Mouse (Mus musculus): ENCODE data around the gene Cdca3.
"Not testable (repeated sequence)": the region's sequence is repeated elsewhere in the genome, so short reads cannot be mapped to it uniquely, and the experiment has no call there.

Cdca3 gene

DNA sequence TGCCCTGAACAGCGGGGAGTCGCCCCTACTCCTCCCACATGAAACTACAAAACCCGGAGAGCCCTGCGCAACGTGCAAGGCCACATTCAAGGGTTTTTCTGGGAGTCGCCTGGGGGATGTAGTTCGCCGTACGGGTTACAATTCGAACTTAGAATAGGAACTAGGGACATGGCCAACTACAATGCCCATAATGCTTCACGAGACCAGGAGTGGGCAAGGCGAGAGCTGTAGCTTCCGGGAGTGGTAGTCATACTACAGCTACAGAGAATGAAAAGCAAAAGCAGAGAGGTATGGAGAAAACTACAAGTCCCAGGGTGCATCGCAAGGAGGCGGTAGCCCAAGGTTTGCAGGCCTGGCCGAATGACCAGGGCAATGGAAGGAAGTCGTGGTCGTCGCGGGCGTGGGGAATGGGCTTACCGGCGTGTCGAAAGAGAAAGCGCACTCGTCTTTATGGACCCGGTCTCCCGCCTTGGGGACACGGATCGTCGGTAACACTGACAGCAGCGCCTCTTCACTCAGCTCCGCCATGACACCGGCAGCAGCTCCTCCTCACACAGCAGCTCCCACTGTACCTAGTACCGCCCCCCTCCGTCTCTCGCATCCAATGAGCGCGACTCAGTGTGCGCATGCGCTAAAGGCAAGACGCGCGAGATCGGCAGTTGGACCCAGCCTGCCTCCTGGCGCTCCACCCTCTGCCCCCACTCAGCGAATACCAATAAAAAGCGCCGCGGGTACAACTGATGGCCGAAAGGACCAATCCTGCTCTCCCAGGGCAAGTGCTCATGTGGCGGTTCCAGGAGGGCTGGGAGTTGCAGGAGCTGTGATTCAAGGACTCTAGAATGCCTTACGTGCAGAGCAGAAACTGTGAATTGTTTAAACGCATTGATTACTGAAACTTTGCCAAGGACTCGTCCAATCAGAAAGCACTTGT, at the start of gene Cdca3, which contains the start of gene Usp5:
Gene Cdca3, plus strand, starts transcription at position 680 of the 931 bp plus-strand sequence.
Gene Usp5, minus strand, starts transcription at position 617 of the 931 bp plus-strand sequence.
- DNase-seq (ENCODE audit: low spot score in 2 of 2) = peak; percentile 100

GRCm38 (mm10) chr6:124779984-124780416, 49.3 kb upstream of the Cdca3 start:
- no peak for DNase-seq (ENCODE audit: low spot score in 2 of 2)

GRCm38 (mm10) chr6:124780917-124781316, 48.4 kb upstream of the Cdca3 start:
- DNase-seq (ENCODE audit: low spot score in 2 of 2) = no peak

GRCm38 (mm10) chr6:124782436-124782835, 46.9 kb upstream of the Cdca3 start:
- peak; percentile 23 to 34 for DNase-seq (ENCODE audit: low spot score in 2 of 2)

- no peak for DNase-seq (ENCODE audit: low spot score in 2 of 2)
Observed at GRCm38 (mm10) chr6:124786756-124787420, 42.5 kb upstream of the Cdca3 start.

- DNase-seq (ENCODE audit: low spot score in 2 of 2) = no peak
Observed at GRCm38 (mm10) chr6:124787722-124788121, 41.6 kb upstream of the Cdca3 start.

DNA sequence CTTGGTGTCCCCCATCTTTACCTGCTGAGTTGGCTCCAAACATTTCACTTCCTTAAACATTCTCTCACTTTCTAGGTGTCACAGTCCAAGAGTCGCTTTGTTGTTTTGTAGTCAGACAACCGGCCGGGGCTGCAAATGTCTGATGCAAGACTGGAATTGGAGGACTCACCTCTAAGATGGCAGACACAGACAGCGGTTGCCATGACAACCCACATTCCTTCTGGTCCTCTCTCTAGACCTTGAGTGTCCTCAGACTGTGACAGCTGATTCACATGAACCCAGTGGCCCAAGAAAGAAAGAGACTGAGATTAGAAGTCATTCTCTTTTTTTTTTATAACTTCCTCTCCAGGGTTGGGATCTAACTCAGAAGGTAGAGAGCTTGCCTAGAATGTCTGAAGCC, 39.8 kb upstream of the Cdca3 start:
- no peak for DNase-seq (ENCODE audit: low spot score in 2 of 2)

- DNase-seq (ENCODE audit: low spot score in 2 of 2) = no peak
Observed at GRCm38 (mm10) chr6:124790121-124790520, 39.2 kb upstream of the Cdca3 start.

- DNase-seq (ENCODE audit: low spot score in 2 of 2) = no peak
Observed at GRCm38 (mm10) chr6:124791911-124792310, 37.4 kb upstream of the Cdca3 start.

GRCm38 (mm10) chr6:124795781-124796180, 33.6 kb upstream of the Cdca3 start:
- DNase-seq (ENCODE audit: low spot score in 2 of 2) = no peak

- no peak for DNase-seq (ENCODE audit: low spot score in 2 of 2)
Observed at GRCm38 (mm10) chr6:124796200-124796599, 33.1 kb upstream of the Cdca3 start.

- DNase-seq (ENCODE audit: low spot score in 2 of 2) = not testable (repeated sequence)
Observed at GRCm38 (mm10) chr6:124802400-124802799, 26.9 kb upstream of the Cdca3 start.

GRCm38 (mm10) chr6:124803061-124803460, 26.3 kb upstream of the Cdca3 start:
- no peak for DNase-seq (ENCODE audit: low spot score in 2 of 2)

- not testable (repeated sequence) for DNase-seq (ENCODE audit: low spot score in 2 of 2)
Observed at GRCm38 (mm10) chr6:124803691-124804090, 25.7 kb upstream of the Cdca3 start.

- no peak for DNase-seq (ENCODE audit: low spot score in 2 of 2)
Observed at GRCm38 (mm10) chr6:124804341-124804740, 25.0 kb upstream of the Cdca3 start.

DNA sequence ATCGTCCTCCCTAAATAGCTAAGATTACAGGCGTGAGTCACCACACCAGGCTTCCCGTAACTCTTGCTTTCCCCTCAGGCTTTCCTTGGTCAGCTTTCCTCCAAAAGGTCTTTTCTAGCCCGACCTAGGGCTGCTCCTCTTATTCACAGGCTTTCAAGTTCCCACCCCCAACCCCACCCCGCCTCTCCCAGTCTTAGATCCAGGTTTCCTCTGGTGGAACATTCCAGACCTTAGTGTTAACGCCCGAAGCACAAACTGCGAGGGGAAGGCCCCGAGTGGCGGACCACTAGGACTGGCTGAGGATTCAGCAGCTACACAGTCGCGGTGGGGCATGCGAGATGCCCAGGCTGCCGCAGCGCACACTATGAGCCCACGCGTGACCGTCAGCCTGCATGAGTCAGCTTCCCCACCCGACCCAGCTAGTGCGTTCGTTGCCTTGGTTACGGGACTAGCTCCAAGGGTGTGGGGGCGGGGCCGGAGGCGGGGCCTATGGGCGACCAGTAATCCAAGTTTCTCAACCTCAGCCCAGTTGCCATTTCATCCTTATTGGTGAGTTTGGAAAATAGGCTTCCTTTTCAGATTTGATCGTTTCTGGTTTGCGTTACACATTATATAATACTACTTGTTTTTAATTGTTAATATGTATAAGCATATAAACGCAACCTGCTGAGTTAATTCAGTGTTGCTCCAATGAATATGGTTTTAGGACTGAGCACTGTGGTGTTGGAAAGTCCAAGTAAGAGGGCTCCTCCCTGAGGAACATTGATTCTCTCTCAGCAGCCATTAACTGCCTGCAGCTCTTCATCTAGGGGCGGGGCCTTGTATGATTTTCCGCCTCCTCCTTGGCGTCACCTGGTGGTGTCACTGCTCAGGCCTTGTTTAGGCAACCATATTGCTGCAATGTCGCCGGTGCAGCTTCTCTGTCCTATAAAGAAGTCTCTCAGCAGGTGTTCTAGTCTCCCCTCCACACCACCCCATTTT, 23.7 kb upstream of the Cdca3 start:
- peak; percentile 93 to 95 for DNase-seq (ENCODE audit: low spot score in 2 of 2)

DNA sequence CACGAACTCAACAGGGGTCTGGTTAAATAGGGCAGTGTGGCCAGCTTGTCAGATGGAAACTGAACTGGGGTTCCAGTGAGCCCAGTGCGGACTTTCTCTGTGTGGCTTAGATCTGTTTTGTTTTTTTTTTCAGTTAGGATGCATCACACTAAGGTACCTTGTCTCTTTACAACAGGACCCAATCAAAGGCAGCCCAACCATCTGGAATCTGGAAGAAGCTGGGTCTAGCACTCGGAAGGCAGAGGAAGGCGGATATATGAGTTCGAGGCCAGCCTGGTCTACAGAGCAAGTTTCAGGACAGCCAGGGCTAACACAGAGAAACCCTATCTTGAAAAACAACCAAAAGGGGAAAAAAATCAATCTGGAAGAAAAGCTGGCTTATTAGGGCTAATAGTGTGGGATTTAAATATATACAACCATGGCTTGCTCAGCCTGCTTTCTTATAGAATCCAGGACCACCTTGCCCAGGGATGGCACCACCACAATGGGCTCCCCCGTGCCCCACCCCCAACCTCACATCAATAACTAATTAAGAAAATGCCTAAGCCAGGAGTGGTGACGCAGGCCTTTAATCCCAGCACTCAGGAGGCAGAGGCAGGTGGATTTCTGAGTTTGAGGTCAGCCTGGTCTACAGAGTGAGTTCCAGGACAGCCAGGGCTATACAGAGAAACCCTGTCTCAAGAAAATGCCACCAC, 22.8 kb upstream of the Cdca3 start:
- DNase-seq (ENCODE audit: low spot score in 2 of 2) = no peak

DNA sequence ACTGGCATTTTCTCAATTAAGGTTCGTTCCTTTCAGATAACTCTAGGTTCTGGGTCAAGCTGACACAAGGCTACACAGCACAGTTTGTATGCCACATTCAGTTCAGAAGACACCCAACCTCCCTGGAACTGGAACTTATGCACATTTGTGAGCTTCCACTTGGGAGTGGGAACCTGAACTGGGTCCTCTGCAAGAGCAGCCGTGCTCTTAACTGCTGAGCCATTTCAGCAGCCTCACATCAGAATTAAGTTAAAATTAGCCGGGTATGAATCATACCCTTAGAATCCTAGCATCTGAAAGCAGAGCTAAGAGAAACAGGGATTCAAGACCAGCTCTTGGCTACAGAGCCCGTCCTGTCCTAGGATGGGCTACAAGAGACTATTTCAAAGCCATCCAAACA, 22.0 kb upstream of the Cdca3 start:
- DNase-seq (ENCODE audit: low spot score in 2 of 2) = no peak

DNA sequence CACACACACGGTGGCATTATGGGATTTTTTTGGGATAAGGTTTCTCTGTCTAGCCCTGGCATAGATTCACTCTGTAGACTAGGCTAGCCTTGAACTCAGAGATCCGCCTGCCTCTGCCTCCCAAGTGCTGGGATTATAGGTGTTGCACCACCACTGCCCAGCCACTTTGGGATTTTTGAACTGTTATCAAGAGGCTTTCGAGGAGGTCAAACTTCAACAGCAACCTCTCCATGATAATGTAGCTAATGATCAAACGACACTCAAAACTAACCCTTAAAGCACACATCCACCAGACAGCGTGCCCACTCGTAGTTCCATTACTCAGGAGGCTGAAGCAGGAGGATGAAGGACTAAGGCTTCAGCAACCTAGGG, 21.4 kb upstream of the Cdca3 start:
- no peak for DNase-seq (ENCODE audit: low spot score in 2 of 2)

DNA sequence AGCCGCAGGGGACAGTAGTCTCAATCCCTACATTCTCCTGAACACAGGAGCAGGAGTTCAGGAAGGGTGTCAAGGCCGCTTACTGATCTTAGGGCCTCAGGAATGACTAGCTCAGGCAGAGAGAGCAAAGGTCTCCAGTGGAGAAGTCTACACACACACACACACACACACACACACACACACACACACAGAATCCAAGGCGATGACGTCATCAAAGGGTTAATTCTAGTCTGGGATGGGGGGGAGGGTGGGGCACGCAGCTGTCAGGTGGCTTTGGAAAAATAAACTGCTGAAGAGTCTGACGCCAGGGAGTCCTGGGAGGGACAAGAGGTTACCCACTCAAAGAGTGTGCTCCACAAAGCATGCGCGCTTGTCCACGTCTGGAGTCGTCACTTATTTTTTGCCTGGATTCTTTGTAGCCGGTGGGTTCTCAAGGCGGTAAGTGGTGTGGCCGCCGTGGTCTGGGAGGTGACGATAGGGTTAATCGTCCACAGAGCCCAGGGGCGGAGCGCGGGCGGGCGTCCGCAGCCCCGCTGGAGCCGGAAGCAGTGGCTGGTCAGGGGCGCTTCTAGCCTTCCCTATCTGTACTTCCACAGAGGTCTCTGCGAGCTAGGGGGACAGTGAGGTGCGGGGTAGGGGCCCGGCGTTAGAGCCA, 20.9 kb upstream of the Cdca3 start, which contains the start of gene Spsb2:
Gene Spsb2, plus strand, starts transcription at position 304 of the 655 bp plus-strand sequence.
- DNase-seq (ENCODE audit: low spot score in 2 of 2) = peak; percentile 77 to 78
